Mouse (Mus musculus) left cerebral cortex, postnatal 36 days (tissue): ENCODE results near the gene Adcy6. TPM values are rescaled to one million over a fixed set of nuclear protein-coding genes. Genes with fewer than 3 reads are reported as not detected.
A peak's percentile ranks its signal among the peaks of the same experiment; 100 is the strongest.

Experiments used
- DNase-seq, 2 experiments: peaks; one replicate each; pipeline ENCODE4 v3.0.0; 2021 to 2022; ENCODE audit warnings: low spot score in 2 of 2, mixed read lengths in 1 of 2
- intact Hi-C: fragments of 180-260 bp; cut with DNase I; formaldehyde crosslinking; loops from one replicate; pipeline ENCODE4 v1.15.1; 2025
- total RNA-seq, 2 experiments: library from RNA; stranded (reverse); gene quantifications; 2 replicates each; pipeline ENCODE4 v1.2.3; 2021

Gene Adcy6
- total RNA-seq, 2 experiments from 2014 or later = 41.5 to 58.4 TPM

- intact Hi-C loops = no loop called here
- no peak for DNase-seq
These were observed 38.9 kb downstream of the Adcy6 start, which contains the start of the genes Ccnt1 and 4930415O20Rik for GRCm38 (mm10) chr15:98570873-98571538. Gene Ccnt1, minus strand, starts transcription at chr15:98570923. Gene 4930415O20Rik, plus strand, starts transcription at chr15:98571004.

DNA sequence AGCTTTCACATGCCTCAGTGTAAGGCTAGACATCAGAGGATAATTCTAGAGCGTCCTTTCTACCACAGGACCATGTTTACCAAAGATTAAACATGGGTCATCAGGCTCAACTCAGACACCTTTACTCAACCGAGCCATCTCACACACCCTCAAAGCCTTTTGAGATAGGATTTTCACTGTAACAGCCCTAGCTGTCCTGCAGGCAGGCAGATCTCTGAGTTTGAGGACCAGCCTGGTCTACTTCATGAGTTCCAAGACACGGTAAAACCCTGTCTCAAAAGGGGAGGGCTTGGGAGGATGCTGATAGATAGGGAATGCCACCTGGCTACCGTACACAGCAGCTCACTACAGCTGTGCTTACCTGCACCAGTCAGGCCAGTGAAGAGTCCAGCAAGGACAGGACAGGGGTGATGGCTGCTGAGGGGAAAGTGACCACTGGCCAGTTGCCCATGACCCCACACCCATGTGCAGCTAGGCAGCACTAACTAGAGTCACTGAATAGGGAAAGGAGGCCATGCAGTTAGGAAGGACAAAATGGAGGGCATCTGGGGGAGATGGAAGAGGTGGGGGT lies 40.0 kb downstream of the Adcy6 start:
- DNase-seq = no peak
- intact Hi-C loops = loop anchor here (5.0 kb wide), 1 partner anchor 38 kb away; the partner anchor contains the start of gene Kansl2

GRCm38 (mm10) chr15:98569216-98569615 lies 40.7 kb downstream of the Adcy6 start:
- DNase-seq = no peak
- intact Hi-C loops = loop anchor here (5.0 kb wide), 1 partner anchor 37 kb away; the partner anchor contains the start of gene Kansl2

DNA sequence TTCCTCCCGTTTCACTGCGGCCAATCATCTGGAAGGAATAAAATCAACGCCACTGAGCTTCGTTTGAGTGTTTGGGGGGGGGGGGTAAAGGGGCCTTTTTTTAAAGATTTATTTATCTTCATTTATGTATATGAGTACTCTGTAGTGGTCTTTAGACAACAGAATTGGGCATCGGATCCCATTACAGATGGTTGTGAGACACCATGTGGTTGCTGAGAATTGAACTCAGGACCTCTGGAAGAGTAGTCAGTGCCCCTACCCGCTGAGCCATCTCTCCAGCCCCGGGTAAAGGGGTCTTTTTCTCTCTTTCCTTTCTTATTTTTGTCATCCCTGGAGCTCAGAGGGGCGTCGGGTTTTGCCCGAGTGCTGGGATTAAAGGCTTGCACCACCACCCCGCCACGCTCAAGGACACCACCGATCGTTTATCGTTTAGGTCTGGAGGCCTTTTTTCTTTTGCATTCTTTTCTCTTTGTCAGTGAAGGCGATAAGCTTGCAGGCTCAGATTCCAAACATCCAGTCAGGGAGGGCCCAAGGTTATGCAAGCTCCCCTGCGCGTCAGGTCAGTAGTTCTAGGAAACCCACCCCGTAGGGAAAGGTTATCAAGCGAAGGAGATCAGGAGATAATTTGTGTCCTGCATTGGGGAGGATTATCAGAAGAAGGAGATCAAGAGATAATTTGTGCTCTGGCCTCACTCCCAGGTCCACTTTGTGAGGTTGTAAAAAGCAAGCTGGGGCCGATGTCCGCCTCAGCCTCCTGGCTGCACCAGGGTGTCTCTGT lies 41.4 kb downstream of the Adcy6 start:
- no peak for DNase-seq
- intact Hi-C loops = loop anchor here (5.0 kb wide), 1 partner anchor 36 kb away; the partner anchor contains the start of gene Kansl2

GRCm38 (mm10) chr15:98567278-98568134 lies 42.4 kb downstream of the Adcy6 start:
- intact Hi-C loops = loop anchor here (5.0 kb wide), 1 partner anchor 35 kb away; the partner anchor contains the start of gene Kansl2

GRCm38 (mm10) chr15:98566973-98567277 lies 43.0 kb downstream of the Adcy6 start:
- DNase-seq = no peak
- intact Hi-C loops = loop anchor here (5.0 kb wide), 1 partner anchor 35 kb away; the partner anchor contains the start of gene Kansl2

More at GRCm38 (mm10) chr15:98567278-98568134, 42.4 kb downstream of the Adcy6 start:
- DNase-seq = peak; percentile 100

- intact Hi-C loops = no loop called here
- DNase-seq = no peak
These were observed 52.7 kb downstream of the Adcy6 start for GRCm38 (mm10) chr15:98557186-98557585.

DNA sequence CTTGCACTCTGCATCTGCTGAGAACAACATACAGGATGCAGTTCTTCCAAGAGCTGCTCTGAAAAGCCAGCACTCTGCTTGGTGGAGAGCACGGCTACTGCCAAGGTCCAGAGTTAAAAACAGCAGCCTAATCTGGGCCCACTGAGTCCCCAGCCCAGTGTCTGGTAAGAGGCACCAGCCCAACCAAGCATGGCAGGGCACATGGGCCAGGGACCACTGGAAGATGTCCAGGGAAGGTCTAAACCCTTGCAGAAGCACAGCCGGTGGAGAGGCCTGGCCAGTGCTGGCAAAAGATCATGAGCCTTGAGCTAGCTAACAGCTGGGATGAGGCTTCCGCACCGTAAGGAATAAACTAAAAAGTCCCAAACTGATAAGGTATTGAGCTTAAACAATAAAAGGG lies 54.0 kb downstream of the Adcy6 start:
- intact Hi-C loops = no loop called here
- no peak for DNase-seq

GRCm38 (mm10) chr15:98552758-98553157 lies 57.1 kb downstream of the Adcy6 start:
- no peak for DNase-seq
- intact Hi-C loops = no loop called here

DNA sequence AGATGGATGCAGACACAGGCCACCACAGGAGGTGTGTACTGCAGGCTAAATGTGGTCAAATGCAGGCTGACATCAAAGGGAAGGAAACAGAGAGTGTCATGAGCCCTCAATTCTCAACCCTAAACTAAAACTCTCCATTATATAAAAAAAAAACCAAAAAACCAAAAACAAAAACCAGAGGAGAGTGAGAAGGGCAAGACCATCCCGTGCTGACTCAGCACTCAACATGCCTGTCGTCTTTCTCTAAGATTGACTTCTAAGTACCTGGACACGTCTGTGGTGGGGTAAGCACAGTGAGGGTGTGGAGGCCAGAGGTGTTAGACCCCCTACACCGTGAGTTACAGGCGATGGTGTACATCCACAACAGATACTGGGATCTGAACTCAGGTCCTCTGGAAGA lies 63.0 kb downstream of the Adcy6 start:
- intact Hi-C loops = no loop called here
- DNase-seq = no peak

- intact Hi-C loops = no loop called here
- no peak for DNase-seq
These were observed 64.7 kb downstream of the Adcy6 start for GRCm38 (mm10) chr15:98545151-98545550.

GRCm38 (mm10) chr15:98543341-98543740 lies 66.5 kb downstream of the Adcy6 start:
- intact Hi-C loops = no loop called here
- no peak for DNase-seq

DNA sequence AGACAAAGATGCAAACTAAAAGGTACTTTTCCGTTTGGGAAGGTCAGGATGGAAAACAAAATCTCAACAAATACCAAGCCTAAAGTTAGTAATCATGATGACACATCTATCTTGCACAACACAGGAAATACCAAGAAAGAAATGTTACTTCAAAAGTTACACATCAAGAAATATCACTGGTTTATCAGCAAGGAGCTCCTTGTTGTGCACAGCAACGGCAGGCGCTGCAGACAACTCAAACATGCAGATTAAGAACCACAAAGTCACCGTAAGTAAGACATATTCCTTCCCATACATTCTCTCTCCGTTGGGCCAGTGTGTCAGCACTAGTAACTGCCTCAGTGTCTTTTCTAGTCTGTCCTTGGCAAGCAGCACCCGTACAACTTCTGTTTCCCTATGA lies 68.8 kb downstream of the Adcy6 start:
- DNase-seq = no peak
- intact Hi-C loops = no loop called here

Other genes with a start within 250 kb of the Adcy6 start
- gene Olfr283, start 229.1 kb downstream of the Adcy6 start, total RNA-seq = not detected
- gene Olfr282, start 178.9 kb downstream of the Adcy6 start, total RNA-seq = not detected
- not detected for gene Olfr281, start 157.5 kb downstream of the Adcy6 start, total RNA-seq
- gene OR5BS1P, start 140.2 kb downstream of the Adcy6 start, total RNA-seq = not detected
- not detected for gene Lalba, start 127.4 kb downstream of the Adcy6 start, total RNA-seq
- gene Olfr279, start 117.7 kb downstream of the Adcy6 start, total RNA-seq = not detected
- 10 to 100 TPM; 58.9 to 60.9 TPM for gene Kansl2, start 75.8 kb downstream of the Adcy6 start, total RNA-seq
- 10 to 100 TPM; 37.0 to 45.6 TPM for gene Ccnt1, start 39.2 kb downstream of the Adcy6 start, total RNA-seq
- not detected for gene 4930415O20Rik, start 39.1 kb downstream of the Adcy6 start, total RNA-seq
- gene Cacnb3, start 20.8 kb upstream of the Adcy6 start, total RNA-seq = 100 to 1,000 TPM; 273 to 276 TPM
- 10 to 100 TPM; 80.2 to 82.7 TPM for gene Ddx23, start 52.8 kb upstream of the Adcy6 start, total RNA-seq
- 10 to 100 TPM; 29.4 to 32.6 TPM for gene Rnd1, start 67.4 kb upstream of the Adcy6 start, total RNA-seq
- gene Ccdc65, start 98.1 kb upstream of the Adcy6 start, total RNA-seq = 10 to 100 TPM; 12.5 to 14.4 TPM
- gene Fkbp11, start 118.1 kb upstream of the Adcy6 start, total RNA-seq = 1 to 10 TPM; 1.5 to 2.1 TPM
- gene Arf3, start 153.1 kb upstream of the Adcy6 start, total RNA-seq = 100 to 1,000 TPM; 721 to 734 TPM
- gene Wnt10b, start 168.1 kb upstream of the Adcy6 start, total RNA-seq = 1 to 10 TPM in 1 of 2 experiments, under 1 TPM in 1; 0.59 to 1.1 TPM
- gene Wnt1, start 179.8 kb upstream of the Adcy6 start, total RNA-seq = not detected
- 100 to 1,000 TPM; 827 to 848 TPM for gene Ddn, start 199.4 kb upstream of the Adcy6 start, total RNA-seq
- 10 to 100 TPM; 49.1 to 50.0 TPM for gene Prkag1, start 221.4 kb upstream of the Adcy6 start, total RNA-seq